Mouse (Mus musculus): ENCODE measurements around the gene Adipor2. TPM values are rescaled to one million over a fixed set of nuclear protein-coding genes. Genes with fewer than 3 reads are reported as not detected.

Adipor2 gene
- polyA plus RNA-seq, 1 experiment, result 32.5 TPM

- peak in 1 of 2 experiments; percentile 42 for DNase-seq (ENCODE audit: extremely low spot score in 1 of 2, low spot score in 1 of 2)
Measured at GRCm38 (mm10) chr6:119321752-119322151, 95.8 kb downstream of the Adipor2 start.

GRCm38 (mm10) chr6:119320481-119320880 is 97.0 kb downstream of the Adipor2 start:
- DNase-seq (ENCODE audit: extremely low spot score in 1 of 2, low spot score in 1 of 2), result no peak

DNA sequence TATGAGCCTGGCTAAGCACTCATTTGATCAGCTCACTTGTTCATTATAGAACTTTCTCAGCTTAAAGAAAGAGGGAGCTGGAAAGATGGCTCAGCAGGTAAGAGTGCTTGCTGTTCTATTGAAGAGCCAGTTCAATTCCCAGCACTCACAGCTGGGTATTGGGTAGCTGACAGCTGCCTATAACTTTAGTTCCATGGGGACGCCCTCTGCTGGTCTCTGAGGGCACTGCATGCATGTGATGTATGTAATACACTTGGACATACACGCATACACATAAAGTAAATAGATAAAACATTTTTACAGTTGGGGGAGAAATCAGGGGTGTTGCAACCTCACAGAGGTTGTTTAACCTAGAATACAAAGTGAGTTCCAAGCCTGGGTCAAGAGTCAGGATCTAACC is 98.1 kb downstream of the Adipor2 start:
- DNase-seq (ENCODE audit: extremely low spot score in 1 of 2, low spot score in 1 of 2), result peak in 1 of 2 experiments; percentile 54

GRCm38 (mm10) chr6:119318732-119319131 is 98.8 kb downstream of the Adipor2 start:
- peak in 1 of 2 experiments; percentile 46 for DNase-seq (ENCODE audit: extremely low spot score in 1 of 2, low spot score in 1 of 2)

GRCm38 (mm10) chr6:119314751-119315476 is 102.6 kb downstream of the Adipor2 start:
- DNase-seq (ENCODE audit: extremely low spot score in 1 of 2, low spot score in 1 of 2), result peak in 1 of 2 experiments; percentile 58

DNA sequence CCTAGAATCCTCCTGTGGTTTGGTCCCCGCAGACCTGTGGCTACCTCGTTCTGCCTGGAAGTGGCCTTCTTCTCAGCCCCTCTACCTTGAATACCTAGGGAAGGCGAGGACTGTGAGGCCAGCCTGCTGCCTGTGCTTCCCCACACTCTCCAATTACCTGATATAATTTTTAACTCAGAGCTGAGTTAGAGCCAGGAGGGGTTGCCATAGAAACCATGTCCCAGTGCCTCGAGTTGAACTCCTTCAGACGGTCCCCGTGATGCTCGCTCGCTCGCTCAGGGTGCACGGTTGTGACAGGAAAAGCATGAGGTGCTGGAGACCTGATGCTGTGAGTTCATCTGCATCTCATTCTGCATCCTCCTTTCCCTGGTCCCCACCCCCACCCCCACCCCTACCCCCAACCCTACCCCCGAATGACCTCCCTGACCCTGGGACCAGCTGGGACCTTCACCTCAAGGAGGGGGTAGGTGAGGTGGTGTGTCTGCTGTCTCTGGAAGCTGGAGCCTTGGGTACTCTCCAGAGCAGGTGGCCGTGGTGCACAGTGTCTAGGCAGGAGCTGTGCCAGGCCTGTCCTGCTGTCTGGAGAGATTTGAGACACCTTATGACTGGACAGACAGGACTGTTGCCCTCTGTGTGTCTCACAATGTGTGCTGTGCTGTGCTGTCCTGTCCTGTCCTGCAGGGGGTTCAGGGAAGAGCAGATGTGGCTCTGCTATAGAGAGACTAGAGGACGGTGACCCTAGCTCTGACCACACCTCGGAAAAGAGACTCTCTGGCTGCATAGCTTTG is 103.7 kb downstream of the Adipor2 start:
- DNase-seq (ENCODE audit: extremely low spot score in 1 of 2, low spot score in 1 of 2), result peak in 1 of 2 experiments; percentile 67

DNA sequence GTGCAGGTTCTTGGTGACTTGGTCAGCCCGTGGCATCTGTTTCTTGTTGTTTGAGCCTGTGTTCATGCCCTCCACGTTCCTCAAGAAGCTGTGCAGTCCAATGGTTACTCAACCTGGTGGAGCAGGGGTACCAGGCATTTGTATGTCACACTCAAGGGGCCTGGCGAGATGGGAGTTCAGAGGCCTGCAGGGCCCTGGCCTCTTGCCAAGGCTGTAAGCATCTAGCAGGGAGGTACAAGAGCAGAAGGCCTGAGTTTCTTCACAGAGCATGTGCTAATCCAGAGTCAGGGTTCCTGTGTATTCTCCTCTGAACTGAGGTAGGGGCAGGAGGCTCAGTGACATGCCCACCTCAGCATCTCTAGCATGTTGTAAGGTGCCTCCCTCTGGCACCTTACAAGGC is 104.4 kb downstream of the Adipor2 start:
- no peak for DNase-seq (ENCODE audit: extremely low spot score in 1 of 2, low spot score in 1 of 2)

- no peak for DNase-seq (ENCODE audit: extremely low spot score in 1 of 2, low spot score in 1 of 2)
Measured at GRCm38 (mm10) chr6:119312381-119312780, 105.1 kb downstream of the Adipor2 start.

DNA sequence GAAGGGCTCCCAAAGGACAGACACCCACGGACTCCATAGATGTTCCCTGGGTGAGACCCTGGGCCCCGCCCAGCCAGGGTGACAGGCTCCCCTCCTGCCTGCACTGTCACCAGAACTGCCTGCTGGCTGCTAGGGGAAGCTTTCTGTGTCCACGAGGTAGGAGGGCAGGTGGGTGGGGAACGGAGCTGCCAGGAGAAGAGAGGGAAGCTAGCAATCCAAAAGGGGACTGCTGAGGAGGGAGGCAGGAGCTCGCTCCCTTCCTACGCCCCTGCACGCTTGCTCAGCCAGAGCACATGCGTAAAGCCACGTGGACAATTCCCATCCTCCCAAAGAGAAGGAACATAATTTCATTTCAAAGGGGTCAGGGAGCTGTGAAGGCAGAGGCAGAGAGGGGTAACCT is 107.3 kb downstream of the Adipor2 start:
- peak; percentile 78 to 81 for DNase-seq (ENCODE audit: extremely low spot score in 1 of 2, low spot score in 1 of 2)

GRCm38 (mm10) chr6:119307867-119308413 is 109.6 kb downstream of the Adipor2 start:
- peak in 1 of 2 experiments; percentile 48 for DNase-seq (ENCODE audit: extremely low spot score in 1 of 2, low spot score in 1 of 2)

GRCm38 (mm10) chr6:119303331-119303730 is 114.2 kb downstream of the Adipor2 start:
- no peak for DNase-seq (ENCODE audit: extremely low spot score in 1 of 2, low spot score in 1 of 2)

Other genes with a start within 250 kb of the Adipor2 start
- 29.9 and 31.7 TPM in 2 replicates for gene Dcp1b, start 242.5 kb downstream of the Adipor2 start, polyA plus RNA-seq (2012; rRNA removed)
- gene Cacna1c, start 221.3 kb downstream of the Adipor2 start, polyA plus RNA-seq (2012; rRNA removed), result 29.3 and 29.7 TPM in 2 replicates
- 3.3 and 4.1 TPM in 2 replicates for gene Cacna2d4, start 181.2 kb downstream of the Adipor2 start, polyA plus RNA-seq (2012; rRNA removed)
- 55.9 and 56.7 TPM in 2 replicates for gene Lrtm2, start 86.9 kb downstream of the Adipor2 start, polyA plus RNA-seq (2012; rRNA removed)
- 30.9 and 33.7 TPM in 2 replicates for gene Fbxl14, start 62.0 kb upstream of the Adipor2 start, polyA plus RNA-seq (2012; rRNA removed)
- gene Wnt5b, start 126.6 kb upstream of the Adipor2 start, polyA plus RNA-seq (2012; rRNA removed), result 2.1 and 2.8 TPM in 2 replicates